Mouse (Mus musculus) embryonic fibroblast, embryonic 13.5 days (primary cell): ENCODE measurements at regions not wholly inside any gene's neighbourhood (a gene's known extent, or its start where the extent isn't known, plus 50 kb on each side); places are given as distances from the start of the nearest gene placed in this dataset.
A peak's percentile ranks its signal among the peaks of the same experiment; 100 is the strongest.

ENCODE experiments used
- H3K27ac ChIP-seq: 2 replicates; pipeline ENCODE4 v1.5.1; 2012; ENCODE audit warnings: low read length, control low read depth, inconsistent platforms; ENCODE audit not compliant: insufficient read depth
- H3K4me1 ChIP-seq: 2 replicates; pipeline ENCODE4 v1.6.1; 2011; ENCODE audit warnings: low read length; ENCODE audit not compliant: control insufficient read depth, insufficient read depth
- H3K4me3 ChIP-seq: 2 replicates; pipeline ENCODE4 v1.5.1; 2011; ENCODE audit warnings: mild to moderate bottlenecking, control low read depth, low read length; ENCODE audit not compliant: insufficient read depth
- CTCF ChIP-seq: IDR thresholded peaks from 2 replicates; pipeline ENCODE4 v1.5.1; 2011; ENCODE audit warnings: mild to moderate bottlenecking, control low read depth, low read length, moderate library complexity, borderline replicate concordance; ENCODE audit not compliant: insufficient read depth
- POLR2A ChIP-seq: IDR thresholded peaks from 2 replicates; pipeline ENCODE4 v1.6.1; 2011; ENCODE audit warnings: low read depth, mild to moderate bottlenecking, control low read depth, low read length, moderate library complexity

DNA sequence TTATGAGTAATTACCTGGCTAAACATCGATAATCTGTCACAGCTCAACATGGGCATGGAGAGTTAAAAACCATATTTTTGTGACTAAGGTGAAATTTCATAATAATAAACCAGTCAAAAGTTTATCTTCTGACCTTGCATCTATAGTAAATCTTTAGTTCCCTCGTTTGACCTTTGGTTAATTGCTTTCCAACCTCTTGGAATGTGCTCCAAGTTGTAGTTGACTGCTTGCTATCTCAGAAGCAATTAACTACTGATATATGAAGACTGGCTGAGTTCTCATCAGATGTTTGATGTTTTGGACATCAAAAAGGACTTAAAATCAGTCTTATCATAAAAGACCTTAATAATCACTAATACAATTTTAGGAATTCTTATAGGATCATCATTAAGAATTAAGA, 895.8 kb upstream of the Tmprss15 start:
- TF ChIP-seq POLR2A (no peak), CTCF (no peak)
- no peak overlapping the region for H3K27ac ChIP-seq
- no peaks in the 10 kb centered on the region for H3K4me1 ChIP-seq
- H3K4me3 ChIP-seq: no peak overlapping the region

DNA sequence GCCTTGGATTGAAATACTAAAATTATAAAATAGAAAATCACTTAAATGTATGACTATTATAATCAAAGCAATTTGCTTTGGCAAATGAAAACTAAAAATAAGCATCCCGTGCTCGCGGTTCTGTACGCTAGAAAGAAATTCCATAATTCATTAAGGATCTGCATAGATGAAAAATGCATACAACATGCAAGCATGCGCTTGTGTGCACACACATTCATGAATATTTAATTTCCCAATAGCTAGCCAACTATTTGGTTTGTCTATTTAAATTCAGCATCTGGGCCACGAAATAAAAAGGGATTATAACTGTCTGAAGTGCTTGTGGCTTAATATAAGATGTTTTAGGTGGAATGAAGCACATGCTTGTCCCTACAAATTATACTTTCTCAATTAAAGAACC, 881.2 kb upstream of the Tmprss15 start:
- Histone ChIP-seq H3K27ac (no peak overlapping the region), H3K4me3 (no peak overlapping the region), H3K4me1 (no peaks in the 10 kb centered on the region)
- TF ChIP-seq POLR2A (no peak), CTCF (no peak)

DNA sequence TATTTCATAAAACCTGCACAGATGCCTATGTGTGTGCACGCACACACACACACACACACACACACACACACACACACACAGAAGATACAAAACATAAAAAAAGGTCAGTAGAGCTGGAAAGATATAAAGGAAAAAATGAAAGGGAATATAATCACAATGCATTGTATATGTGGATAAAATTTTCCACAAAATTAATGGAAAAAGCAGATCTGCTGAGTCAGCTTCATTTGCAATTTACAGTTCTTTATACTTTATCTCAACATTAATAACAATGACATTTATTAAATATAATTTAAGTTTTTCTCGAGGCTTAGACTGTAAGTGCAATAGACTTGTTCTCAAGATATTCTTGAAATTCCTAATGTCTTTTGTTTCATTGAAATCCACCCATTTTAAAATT, 846.1 kb upstream of the Tmprss15 start:
- H3K4me1 ChIP-seq: no peaks in the 10 kb centered on the region
- H3K4me3 ChIP-seq: no peak overlapping the region
- TF ChIP-seq CTCF (no peak), POLR2A (no peak)

DNA sequence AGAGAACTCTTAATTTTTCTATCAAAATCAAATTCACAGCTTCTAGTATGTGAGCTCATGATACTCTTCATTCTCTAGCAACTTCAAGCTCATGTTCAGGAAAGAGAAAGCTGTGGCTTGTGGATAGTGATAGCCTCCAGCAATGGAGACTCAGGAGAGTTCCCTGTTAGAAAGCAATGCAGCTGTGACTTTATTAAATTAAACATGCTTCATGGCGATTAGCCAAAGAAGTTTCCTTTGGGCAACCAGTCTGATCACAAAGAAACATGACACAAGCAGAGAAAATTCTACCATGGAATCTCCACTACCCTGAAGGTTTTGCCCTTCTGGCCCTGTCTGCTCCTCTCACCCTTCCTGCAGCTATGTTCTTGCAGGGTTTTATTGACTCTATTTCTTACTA, 816.2 kb upstream of the Tmprss15 start:
- TF ChIP-seq CTCF (no peak), POLR2A (no peak)
- no peaks in the 10 kb centered on the region for H3K4me1 ChIP-seq
- H3K27ac ChIP-seq: no peak overlapping the region
- H3K4me3 ChIP-seq: no peak overlapping the region

More for the DNA sequence above, 846.1 kb upstream of the Tmprss15 start:
- H3K27ac ChIP-seq: no peak overlapping the region

DNA sequence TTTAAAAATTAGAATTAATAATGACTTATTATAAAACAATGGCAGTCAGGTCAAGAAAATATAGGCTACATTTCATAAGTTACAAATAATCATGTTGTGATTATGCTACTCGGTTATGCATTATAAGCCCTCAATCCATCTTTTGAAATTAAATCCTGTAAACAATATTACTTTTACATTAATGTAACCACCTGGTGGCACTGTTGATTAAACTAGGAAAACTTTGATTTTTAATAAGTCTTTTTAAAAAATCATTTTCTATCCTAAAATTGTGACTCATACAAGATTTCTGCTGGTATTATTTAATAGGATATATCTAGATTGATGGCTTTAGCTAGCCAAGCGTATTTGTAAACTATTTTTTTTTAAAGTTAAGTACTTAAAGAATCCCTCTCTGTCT, 810.6 kb upstream of the Tmprss15 start:
- Histone ChIP-seq H3K4me3 (no peak overlapping the region), H3K27ac (no peak overlapping the region), H3K4me1 (no peaks in the 10 kb centered on the region)
- TF ChIP-seq POLR2A: no peak
- TF ChIP-seq CTCF: no peak

DNA sequence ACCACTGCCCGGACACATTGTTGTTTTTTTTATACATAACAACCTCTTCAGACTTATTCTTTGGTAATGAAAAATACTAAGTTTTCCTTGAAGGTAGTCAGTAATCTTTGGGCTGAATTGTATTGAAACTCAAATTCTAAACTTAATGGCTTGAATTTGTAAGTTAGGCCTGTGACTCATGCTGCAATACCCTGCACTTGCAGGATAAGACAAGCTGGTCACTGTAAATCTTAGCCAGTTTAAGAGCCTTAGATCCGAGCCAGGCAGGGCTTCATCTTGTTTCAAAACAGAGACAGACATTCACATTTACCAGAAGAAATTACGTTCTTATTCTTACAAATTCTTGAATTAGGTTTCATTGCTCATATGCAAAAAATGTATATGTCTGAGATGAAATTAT, 791.0 kb upstream of the Tmprss15 start:
- Histone ChIP-seq H3K27ac (no peak overlapping the region), H3K4me3 (no peak overlapping the region), H3K4me1 (peaks cover 9% of the 10 kb centered on the region)
- TF ChIP-seq CTCF: no peak
- no peak for TF ChIP-seq POLR2A

DNA sequence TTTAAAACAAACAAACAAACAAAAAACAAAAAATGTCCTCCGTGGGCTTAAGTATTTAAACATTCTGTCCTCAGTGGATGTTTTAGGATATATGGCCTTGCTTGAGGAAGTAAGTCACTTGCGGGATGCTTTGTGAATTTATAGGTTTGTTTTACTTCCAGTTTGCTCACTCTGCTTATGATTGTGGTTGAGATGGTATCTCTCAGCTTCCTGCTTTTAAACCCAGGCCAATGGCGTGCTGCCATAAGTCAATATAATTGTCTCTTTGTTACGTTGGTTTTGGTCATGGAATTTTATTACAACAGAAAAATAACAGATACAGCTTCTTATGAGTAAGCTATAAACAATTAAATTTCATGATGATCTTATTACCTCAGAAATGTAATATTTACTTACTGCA, 787.2 kb upstream of the Tmprss15 start:
- H3K4me1 ChIP-seq: peaks cover 9% of the 10 kb centered on the region
- no peak for TF ChIP-seq CTCF
- no peak for TF ChIP-seq POLR2A
- H3K4me3 ChIP-seq: no peak overlapping the region
- H3K27ac ChIP-seq: peak overlapping the region; percentile 65; the same call in 1 of the 2 replicates

DNA sequence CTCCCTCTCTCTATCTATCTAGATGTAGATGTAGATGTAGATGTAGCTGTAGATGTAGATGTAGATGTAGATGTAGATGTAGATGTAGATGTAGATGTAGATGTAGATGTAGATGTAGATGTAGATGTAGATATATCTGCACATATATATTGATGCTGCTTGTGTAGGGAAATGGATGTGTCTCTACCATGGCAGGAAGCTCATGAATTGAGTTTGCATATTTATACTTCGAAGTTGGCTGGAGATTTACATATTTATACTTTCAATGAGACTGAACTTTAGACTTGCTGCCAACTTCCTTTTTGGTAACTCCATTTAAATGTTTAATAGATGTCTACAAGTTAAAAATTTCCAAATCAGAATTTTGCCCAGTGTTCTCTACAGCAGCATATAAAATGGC, 785.9 kb upstream of the Tmprss15 start:
- peaks cover 6% of the 10 kb centered on the region for H3K4me1 ChIP-seq
- H3K4me3 ChIP-seq: no peak overlapping the region
- H3K27ac ChIP-seq: no peak overlapping the region
- TF ChIP-seq CTCF (no peak), POLR2A (no peak)

DNA sequence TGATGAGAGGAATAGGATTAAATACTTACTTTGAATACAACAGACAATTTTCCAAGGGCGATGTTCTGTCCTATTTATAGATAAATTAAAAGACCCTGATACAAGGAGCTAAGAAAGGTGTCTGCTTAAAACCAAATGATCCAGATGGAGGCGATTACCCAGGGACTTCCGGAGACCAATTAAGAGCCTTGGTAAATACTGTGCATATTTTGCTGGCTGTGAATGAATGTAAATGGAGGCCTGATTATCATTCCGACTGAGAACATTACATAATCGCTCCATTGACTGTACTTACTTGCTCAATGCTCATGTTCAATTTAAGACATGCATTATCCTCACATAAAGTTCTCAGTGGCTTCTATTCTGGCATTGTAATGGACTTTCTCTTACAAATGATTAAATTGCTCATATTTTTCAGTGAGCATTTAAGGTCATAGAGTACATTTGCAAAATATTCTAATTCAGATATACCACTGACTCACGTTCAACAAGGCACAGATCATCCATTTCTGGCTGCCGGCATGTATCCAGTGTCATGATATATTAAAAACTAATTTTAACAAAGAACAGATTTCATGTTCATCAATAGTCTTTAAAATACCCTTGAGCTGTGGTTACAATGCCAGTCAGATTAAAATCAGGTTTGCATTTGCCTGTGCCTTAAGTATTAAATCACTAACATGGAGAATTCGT, 779.8 kb upstream of the Tmprss15 start:
- H3K4me1 ChIP-seq: no peaks in the 10 kb centered on the region
- TF ChIP-seq POLR2A (no peak), CTCF (no peak)
- H3K27ac ChIP-seq: no peak overlapping the region
- no peak overlapping the region for H3K4me3 ChIP-seq

DNA sequence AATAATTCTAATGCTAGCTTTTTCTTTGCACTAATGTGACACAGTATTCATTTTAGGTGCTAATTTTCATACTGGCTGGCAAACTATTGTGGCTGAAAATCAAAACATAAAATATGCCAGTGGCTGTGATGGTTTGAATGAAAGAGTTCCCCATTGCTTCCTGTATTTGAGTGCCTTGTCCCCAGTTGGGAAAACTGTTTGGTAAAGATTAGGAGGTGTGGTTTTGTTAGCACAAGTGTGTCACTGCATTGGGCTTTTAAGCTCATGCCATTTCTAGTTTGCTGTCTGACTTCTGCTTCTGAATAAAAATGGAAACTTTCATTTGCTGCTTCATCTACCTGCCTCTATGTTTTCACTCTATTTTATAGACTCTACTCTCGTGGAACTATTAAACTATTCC, 768.6 kb upstream of the Tmprss15 start:
- Histone ChIP-seq H3K27ac (no peak overlapping the region), H3K4me1 (no peaks in the 10 kb centered on the region), H3K4me3 (no peak overlapping the region)
- TF ChIP-seq POLR2A (no peak), CTCF (no peak)
